Mouse (Mus musculus) forebrain, embryonic 14.5 days (tissue): ENCODE measurements at regions not wholly inside any gene's neighbourhood (a gene's known extent, or its start where the extent isn't known, plus 50 kb on each side); places are given as distances from the start of the nearest gene placed in this dataset.
"Not testable (repeated sequence)": the region's sequence is repeated elsewhere in the genome, so short reads cannot be mapped to it uniquely, and the experiment has no call there.

ENCODE experiments used
- ATAC-seq: fragments of 200-750 bp; cut with Nextera tagmentation; 2 replicates; pipeline ENCODE4 v1.8.0; 2017; ENCODE audit warnings: mild to moderate bottlenecking, moderate library complexity
- DNase-seq: peaks from one replicate; pipeline ENCODE4 v3.0.0-alpha.2; 2015; ENCODE audit warnings: low spot score
- H3K27ac ChIP-seq: fragments of 300-500 bp; sonication (generic); 2 replicates; pipeline ENCODE4 v1.5.1; 2014; ENCODE audit warnings: low read depth, mild to moderate bottlenecking, control low read depth, low read length, moderate library complexity
- H3K27me3 ChIP-seq: fragments of 300-500 bp; sonication (generic); replicated peaks from 2 replicates; pipeline ENCODE4 v1.6.1; 2014; ENCODE audit warnings: low read length, control low read depth, mixed read lengths; ENCODE audit not compliant: control insufficient read depth, insufficient read depth
- H3K36me3 ChIP-seq: fragments of 300-500 bp; sonication (generic); 2 replicates; pipeline ENCODE4 v1.6.1; 2014; ENCODE audit warnings: low read length, control low read depth; ENCODE audit not compliant: control insufficient read depth, insufficient read depth
- H3K4me1 ChIP-seq: fragments of 300-500 bp; sonication (generic); 2 replicates; pipeline ENCODE4 v1.6.1; 2014; ENCODE audit warnings: antibody characterized with exemption, low read length, control low read depth; ENCODE audit not compliant: control insufficient read depth, insufficient read depth
- H3K4me2 ChIP-seq: fragments of 300-500 bp; sonication (generic); 2 replicates; pipeline ENCODE4 v1.6.1; 2014; ENCODE audit warnings: mild to moderate bottlenecking, control low read depth, low read length
- H3K4me3 ChIP-seq: fragments of 300-500 bp; sonication (generic); 2 replicates; pipeline ENCODE4 v1.5.1; 2014; ENCODE audit warnings: low read depth, low read length, control low read depth
- H3K9ac ChIP-seq: fragments of 300-500 bp; sonication (generic); 2 replicates; pipeline ENCODE4 v1.6.1; 2014; ENCODE audit warnings: mild to moderate bottlenecking, low read length, control low read depth, moderate library complexity
- H3K9me3 ChIP-seq: fragments of 300-500 bp; sonication (generic); replicated peaks from 2 replicates; pipeline ENCODE4 v1.6.1; 2016; ENCODE audit warnings: low read length, control low read depth, mixed read lengths; ENCODE audit not compliant: control insufficient read depth
- WGBS: fragments of 180-500 bp; shearing (Covaris S2); extraction: QIAGEN DNeasy Blood & Tissue Kit; methylation state at CpG from one replicate; pipeline ENCODE4 v1.1.7; 2014; 5-methylcytosine and 5-hydroxymethylcytosine counted together

GRCm38 (mm10) chrX:94785983-94786382 lies 61.6 kb downstream of the Zxdb start:
- WGBS: 78% methylated on average over 5 of the region's 5 CpGs
- ATAC-seq (no peak), DNase-seq (no peak)
- no peaks in the 10 kb centered on the region for H3K36me3 ChIP-seq
- no peaks in the 10 kb centered on the region for H3K9me3 ChIP-seq
- H3K4me3 ChIP-seq: no peak overlapping the region
- no peaks in the 10 kb centered on the region for H3K27me3 ChIP-seq
- H3K27ac ChIP-seq: no peak overlapping the region
- no peaks in the 10 kb centered on the region for H3K4me1 ChIP-seq
- no peak overlapping the region for H3K4me2 ChIP-seq
- H3K9ac ChIP-seq: no peak overlapping the region

DNA sequence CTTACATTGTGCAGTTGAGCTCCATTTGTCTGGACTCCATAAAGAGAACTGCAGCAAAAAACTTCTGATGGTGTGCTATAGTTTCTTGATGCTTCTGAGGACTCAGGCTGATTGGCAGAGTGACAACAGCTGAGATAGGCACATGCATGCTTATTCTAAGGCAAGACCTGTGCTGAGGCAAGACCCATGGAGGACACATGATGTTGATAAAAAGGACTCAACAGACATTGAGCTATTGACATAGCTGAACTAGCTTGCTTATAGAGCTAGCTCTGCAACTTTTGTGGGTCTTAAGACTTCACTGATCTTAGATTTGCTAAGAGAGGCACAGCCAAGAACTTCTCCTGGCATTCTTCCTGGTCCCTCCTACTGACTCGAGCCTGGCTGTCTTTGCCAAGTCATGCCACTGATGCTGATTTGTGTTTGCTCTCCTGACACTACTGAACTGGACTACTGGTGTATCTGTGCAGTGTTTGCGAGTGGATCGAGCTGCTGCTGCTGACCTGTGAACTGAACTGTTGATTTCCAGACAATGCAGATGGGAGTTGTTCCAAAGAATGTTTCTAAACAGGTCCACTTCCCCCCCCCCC lies 64.1 kb downstream of the Zxdb start:
- DNase-seq: no peak
- Histone ChIP-seq H3K36me3 (no peaks in the 10 kb centered on the region), H3K4me1 (no peaks in the 10 kb centered on the region), H3K9ac (no peak overlapping the region), H3K27ac (no peak overlapping the region), H3K9me3 (no peaks in the 10 kb centered on the region), H3K4me3 (no peak overlapping the region), H3K4me2 (no peak overlapping the region), H3K27me3 (no peaks in the 10 kb centered on the region)
- no peak for ATAC-seq
- WGBS: 73% methylated on average over 3 of the region's 3 CpGs

GRCm38 (mm10) chrX:94796845-94797244 lies 72.5 kb downstream of the Zxdb start:
- H3K4me2 ChIP-seq, H3K4me1 ChIP-seq, H3K27me3 ChIP-seq, H3K27ac ChIP-seq, H3K9ac ChIP-seq, H3K36me3 ChIP-seq, DNase-seq, H3K4me3 ChIP-seq, H3K9me3 ChIP-seq: not testable (repeated sequence)
- ATAC-seq: peak; percentile 33
- WGBS: no CpG with 5 or more reads among the region's 37 CpGs

- WGBS: no CpG with 5 or more reads among the region's 131 CpGs
- not testable (repeated sequence) for H3K4me2 ChIP-seq
- peak; percentile 77 for ATAC-seq
These were observed 73.2 kb downstream of the Zxdb start for GRCm38 (mm10) chrX:94797348-94798182.

DNA sequence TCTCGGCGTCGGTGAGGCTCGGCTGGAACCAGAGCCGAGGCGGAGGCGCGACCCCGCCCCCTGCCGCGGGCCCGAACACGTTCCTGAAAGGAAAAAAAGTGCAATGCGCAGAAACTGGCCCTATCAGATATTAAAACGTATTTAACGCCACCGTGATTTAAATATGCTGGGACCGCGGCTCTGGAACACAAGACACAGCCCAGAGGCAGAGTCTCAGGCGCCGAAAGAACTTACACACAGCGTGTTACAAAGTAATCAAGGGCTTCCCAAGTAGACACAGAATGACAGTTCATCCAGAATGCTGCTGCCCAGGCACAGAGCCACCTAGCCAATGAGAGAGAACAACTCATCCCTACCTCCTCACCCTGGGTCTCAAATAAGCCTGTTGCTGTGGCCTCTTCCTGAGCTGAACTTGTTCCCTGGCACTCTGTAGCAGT lies 73.8 kb downstream of the Zxdb start:
- H3K36me3 ChIP-seq, DNase-seq, H3K27me3 ChIP-seq, H3K9me3 ChIP-seq, H3K4me3 ChIP-seq, H3K9ac ChIP-seq, H3K27ac ChIP-seq, H3K4me1 ChIP-seq, H3K4me2 ChIP-seq: not testable (repeated sequence)
- ATAC-seq: peak; percentile 67
- WGBS: no CpG with 5 or more reads among the region's 22 CpGs

More at GRCm38 (mm10) chrX:94797348-94798182, 73.2 kb downstream of the Zxdb start:
- not testable (repeated sequence) for H3K27me3 ChIP-seq, H3K4me1 ChIP-seq, H3K9ac ChIP-seq, H3K27ac ChIP-seq, H3K4me3 ChIP-seq, DNase-seq, H3K9me3 ChIP-seq, H3K36me3 ChIP-seq

DNA sequence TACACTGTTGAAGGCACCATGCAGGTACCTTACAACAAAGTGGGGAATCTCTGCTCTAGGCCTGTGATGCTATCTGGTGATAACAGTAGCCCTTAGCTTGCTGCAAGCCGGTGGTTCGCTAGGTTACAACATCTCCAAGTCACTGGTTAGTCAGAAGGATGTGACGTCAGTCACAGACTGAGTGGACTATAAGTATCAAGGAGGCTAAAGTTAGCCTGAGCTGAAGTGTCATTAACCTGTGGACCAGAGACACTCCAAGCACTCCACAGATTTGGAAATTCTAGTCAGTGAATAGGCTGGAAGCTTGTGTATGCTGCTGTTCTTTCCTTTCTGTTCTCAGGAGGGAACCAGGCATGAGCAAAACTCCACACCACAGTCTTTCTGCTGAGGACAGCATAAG lies 88.4 kb downstream of the Zxdb start:
- H3K27ac ChIP-seq, H3K36me3 ChIP-seq, H3K4me1 ChIP-seq, ATAC-seq, H3K4me2 ChIP-seq, DNase-seq, H3K4me3 ChIP-seq, H3K9ac ChIP-seq, H3K27me3 ChIP-seq, H3K9me3 ChIP-seq: not testable (repeated sequence)
- WGBS: no CpG with 5 or more reads among the region's 3 CpGs

DNA sequence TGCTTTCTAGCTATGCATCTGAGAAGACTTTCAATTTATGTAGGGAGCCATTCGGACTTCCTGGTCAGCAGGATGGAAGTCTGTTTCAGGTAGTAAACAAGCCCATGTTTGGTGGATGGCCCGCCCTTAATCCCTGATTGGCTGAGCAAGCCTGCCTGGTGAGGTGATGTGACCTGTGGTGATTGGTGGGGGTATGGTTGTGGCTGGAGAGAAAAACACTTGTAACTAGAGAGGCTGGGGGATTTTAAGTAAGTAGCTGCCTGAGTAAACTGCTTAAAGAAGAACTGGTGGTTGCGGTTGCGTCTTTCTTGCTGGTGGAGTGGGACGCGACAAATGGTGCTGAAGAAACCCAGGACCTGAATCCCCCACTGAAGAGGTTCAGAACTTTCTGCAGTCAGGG lies 103.2 kb downstream of the Zxdb start:
- not testable (repeated sequence) for H3K4me3 ChIP-seq, DNase-seq

GRCm38 (mm10) chrX:94844110-94844779 lies 119.9 kb downstream of the Zxdb start:
- not testable (repeated sequence) for H3K36me3 ChIP-seq, H3K4me1 ChIP-seq, H3K27ac ChIP-seq, DNase-seq, H3K27me3 ChIP-seq, H3K4me2 ChIP-seq, H3K9ac ChIP-seq, H3K9me3 ChIP-seq, H3K4me3 ChIP-seq
- 33% methylated on average over 2 of the region's 2 CpGs for WGBS
- ATAC-seq: peak; percentile 88

More for the DNA sequence above, 103.2 kb downstream of the Zxdb start:
- H3K4me1 ChIP-seq, H3K27ac ChIP-seq, ATAC-seq, H3K9ac ChIP-seq, H3K4me2 ChIP-seq, H3K9me3 ChIP-seq, H3K27me3 ChIP-seq, H3K36me3 ChIP-seq: not testable (repeated sequence)
- 93% methylated on average over 5 of the region's 6 CpGs for WGBS

- not testable (repeated sequence) for H3K4me2 ChIP-seq, H3K4me3 ChIP-seq, DNase-seq, H3K27ac ChIP-seq, H3K27me3 ChIP-seq, H3K9me3 ChIP-seq, H3K4me1 ChIP-seq, H3K9ac ChIP-seq, H3K36me3 ChIP-seq, ATAC-seq
- WGBS: no CpG with 5 or more reads among the region's 3 CpGs
These were observed 125.2 kb downstream of the Zxdb start for GRCm38 (mm10) chrX:94849549-94849948.
